Mouse (Mus musculus) kidney, postnatal 10 days (tissue): ENCODE measurements at regions not wholly inside any gene's neighbourhood (a gene's known extent, or its start where the extent isn't known, plus 50 kb on each side); places are given as distances from the start of the nearest gene placed in this dataset.

Source experiments
- DNase-seq: peaks from one replicate; pipeline ENCODE4 v3.0.0; 2021; ENCODE audit warnings: mixed read lengths

- no peak for DNase-seq
Observed at GRCm38 (mm10) chr5:126186111-126186510, 654.5 kb downstream of the Tmem132b start.

- no peak for DNase-seq
Observed at GRCm38 (mm10) chr5:126199876-126200275, 668.3 kb downstream of the Tmem132b start.

GRCm38 (mm10) chr5:126201535-126201934 lies 670.0 kb downstream of the Tmem132b start:
- no peak for DNase-seq

- no peak for DNase-seq
Observed at GRCm38 (mm10) chr5:126201996-126202395, 670.4 kb downstream of the Tmem132b start.

- no peak for DNase-seq
Observed at GRCm38 (mm10) chr5:126217016-126217415, 685.4 kb downstream of the Tmem132b start.

- DNase-seq, result no peak
Observed at GRCm38 (mm10) chr5:126217746-126218145, 686.2 kb downstream of the Tmem132b start.

- DNase-seq, result no peak
Observed at GRCm38 (mm10) chr5:126223696-126224095, 692.1 kb downstream of the Tmem132b start.

GRCm38 (mm10) chr5:126230768-126231167 lies 699.2 kb downstream of the Tmem132b start:
- no peak for DNase-seq

GRCm38 (mm10) chr5:126238071-126238470 lies 706.5 kb downstream of the Tmem132b start:
- no peak for DNase-seq

- no peak for DNase-seq
Observed at GRCm38 (mm10) chr5:126245776-126246175, 714.2 kb downstream of the Tmem132b start.

- no peak for DNase-seq
Observed at GRCm38 (mm10) chr5:126250331-126250730, 718.8 kb downstream of the Tmem132b start.

GRCm38 (mm10) chr5:126254661-126255060 lies 723.1 kb downstream of the Tmem132b start:
- no peak for DNase-seq

- no peak for DNase-seq
Observed at GRCm38 (mm10) chr5:126257860-126258259, 726.3 kb downstream of the Tmem132b start.

- DNase-seq, result no peak
Observed at GRCm38 (mm10) chr5:126266471-126266870, 734.9 kb downstream of the Tmem132b start.

GRCm38 (mm10) chr5:126266929-126267609 lies 735.5 kb downstream of the Tmem132b start:
- DNase-seq, result no peak

GRCm38 (mm10) chr5:126268592-126268991 lies 737.0 kb downstream of the Tmem132b start:
- no peak for DNase-seq

GRCm38 (mm10) chr5:126274316-126274715 lies 742.7 kb downstream of the Tmem132b start:
- DNase-seq, result no peak

- no peak for DNase-seq
Observed at GRCm38 (mm10) chr5:126281057-126281728, 749.6 kb downstream of the Tmem132b start.

GRCm38 (mm10) chr5:126281782-126282181 lies 750.2 kb downstream of the Tmem132b start:
- DNase-seq, result no peak

- DNase-seq, result no peak
Observed at GRCm38 (mm10) chr5:126324847-126325246, 793.3 kb downstream of the Tmem132b start.

GRCm38 (mm10) chr5:126328276-126328675 lies 796.7 kb downstream of the Tmem132b start:
- DNase-seq, result no peak

GRCm38 (mm10) chr5:126335091-126335490 lies 803.5 kb downstream of the Tmem132b start:
- DNase-seq, result no peak

- no peak for DNase-seq
Observed at GRCm38 (mm10) chr5:126335553-126336520, 804.3 kb downstream of the Tmem132b start.
